Mouse (Mus musculus): ENCODE results near the gene Gclc. TPM values are rescaled to one million over a fixed set of nuclear protein-coding genes. Genes with fewer than 3 reads are reported as not detected.

Gclc gene
- total and polyA plus RNA-seq, 2 experiments from 2014 or later = 14.4 to 28.4 TPM

DNA sequence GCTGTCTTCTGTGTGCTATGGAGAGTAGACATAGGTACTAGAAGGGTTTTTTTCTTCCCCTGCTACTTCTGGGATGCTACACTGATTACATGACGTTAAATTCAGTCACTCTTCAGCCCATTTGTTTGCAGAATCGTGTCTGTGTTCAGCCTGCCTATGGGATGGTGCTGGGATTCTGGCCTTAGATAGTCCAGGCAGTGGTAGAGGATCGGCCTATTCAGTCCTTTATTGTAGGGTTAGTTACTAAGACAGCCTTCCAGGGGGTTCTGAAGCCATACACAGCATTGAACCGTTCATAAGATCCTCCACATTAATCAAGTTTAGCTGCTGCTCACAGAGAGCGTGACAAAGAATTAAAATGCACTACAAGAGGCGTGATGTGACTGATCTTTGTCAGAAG, 16.6 kb downstream of the Gclc start:
- ATAC-seq = peak; percentile 42; the same call in 1 of the 2 replicates
- no peak overlapping the region for H3K9ac ChIP-seq
- TF ChIP-seq CTCF (IDR thresholded peaks at IDR 0.05; ENCODE audit: low read depth) = no peak
- H3K27me3 ChIP-seq (ENCODE audit: insufficient read depth, low read length) = no peaks in the 10 kb centered on the region
- peaks cover 4% of the 10 kb centered on the region for H3K4me1 ChIP-seq (ENCODE audit: insufficient read depth)
- H3K36me3 ChIP-seq (ENCODE audit: insufficient read depth) = no peaks in the 10 kb centered on the region
- no peak overlapping the region for H3K4me2 ChIP-seq (ENCODE audit: low read depth)
- WGBS = 54% methylated on average over 6 of the region's 6 CpGs
- DNase-seq = no peak
- peak overlapping the region; percentile 66; the same call in 1 of the 2 replicates for H3K27ac ChIP-seq (ENCODE audit: low read depth, low read length)
- no peak overlapping the region for H3K4me3 ChIP-seq (ENCODE audit: low read depth, low read length)
- no peaks in the 10 kb centered on the region for H3K9me3 ChIP-seq (ENCODE audit: low read length)

DNA sequence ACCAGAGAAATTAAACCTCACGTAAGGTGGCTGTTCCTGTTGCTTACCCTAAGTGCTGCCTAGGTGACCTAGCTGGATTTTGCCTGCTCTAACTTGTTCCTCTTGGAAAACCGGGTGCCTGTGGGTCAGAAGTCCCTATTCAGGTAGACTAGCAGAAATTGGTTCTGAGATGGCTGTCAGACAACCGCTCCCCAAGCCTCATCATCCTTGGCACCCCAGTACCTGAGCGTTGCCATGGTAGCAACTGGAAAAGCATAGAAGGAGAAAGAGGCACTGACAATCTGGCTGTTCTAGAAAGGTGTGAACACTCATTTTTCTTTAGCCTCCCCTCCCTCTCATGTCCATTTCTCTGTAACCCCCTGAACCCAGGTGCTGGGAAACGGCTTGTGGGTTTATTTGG, 17.0 kb downstream of the Gclc start:
- ATAC-seq (peak; percentile 70), DNase-seq (peak; percentile 38)
- Histone ChIP-seq H3K4me1 (ENCODE audit: insufficient read depth) (peaks cover 4% of the 10 kb centered on the region), H3K9me3 (ENCODE audit: low read length) (no peaks in the 10 kb centered on the region), H3K27me3 (ENCODE audit: insufficient read depth, low read length) (no peaks in the 10 kb centered on the region), H3K4me2 (ENCODE audit: low read depth) (0 out of 2 replicates have a peak overlapping the region, but pooled peaks have one; percentile 13), H3K9ac (peak overlapping the region; percentile 3; the same call in 1 of the 2 replicates), H3K36me3 (ENCODE audit: insufficient read depth) (no peaks in the 10 kb centered on the region), H3K4me3 (ENCODE audit: low read depth, low read length) (no peak overlapping the region), H3K27ac (ENCODE audit: low read depth, low read length) (peak overlapping the region; percentile 66)
- no peak for TF ChIP-seq CTCF (IDR thresholded peaks at IDR 0.05; ENCODE audit: low read depth)
- WGBS = 59% methylated on average over 5 of the region's 5 CpGs

DNA sequence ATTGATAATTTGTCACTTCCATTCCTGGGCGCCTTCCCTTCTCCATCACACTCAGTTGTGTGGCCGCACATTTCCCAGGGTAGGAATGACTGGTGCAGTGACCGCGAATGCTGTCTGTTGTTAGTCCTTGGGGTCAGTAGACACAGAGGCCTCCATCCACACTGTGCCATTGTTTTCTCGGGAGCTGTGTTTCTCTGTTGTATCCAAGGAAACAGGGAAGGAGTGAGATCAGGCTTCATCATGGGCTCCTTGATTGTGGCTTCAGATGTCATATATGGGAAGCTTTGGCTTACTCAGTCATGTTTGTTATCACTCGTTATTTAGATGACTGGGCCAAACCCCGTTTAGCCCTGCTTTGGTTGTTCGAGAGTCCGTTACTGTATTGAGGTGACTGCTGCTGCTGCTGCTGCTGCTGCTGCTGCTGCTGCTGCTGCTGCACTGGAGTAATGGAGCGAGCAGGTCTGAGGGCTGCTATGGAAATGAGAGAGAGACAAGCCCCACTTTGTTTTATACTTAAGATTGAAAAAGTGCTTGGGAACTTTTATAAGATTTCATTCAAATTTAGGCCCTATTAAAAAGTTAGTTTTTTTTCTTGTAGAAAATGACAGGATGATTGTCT, 17.5 kb downstream of the Gclc start:
- peak; percentile 63 for ATAC-seq
- peak overlapping the region; percentile 66 for H3K27ac ChIP-seq (ENCODE audit: low read depth, low read length)

DNA sequence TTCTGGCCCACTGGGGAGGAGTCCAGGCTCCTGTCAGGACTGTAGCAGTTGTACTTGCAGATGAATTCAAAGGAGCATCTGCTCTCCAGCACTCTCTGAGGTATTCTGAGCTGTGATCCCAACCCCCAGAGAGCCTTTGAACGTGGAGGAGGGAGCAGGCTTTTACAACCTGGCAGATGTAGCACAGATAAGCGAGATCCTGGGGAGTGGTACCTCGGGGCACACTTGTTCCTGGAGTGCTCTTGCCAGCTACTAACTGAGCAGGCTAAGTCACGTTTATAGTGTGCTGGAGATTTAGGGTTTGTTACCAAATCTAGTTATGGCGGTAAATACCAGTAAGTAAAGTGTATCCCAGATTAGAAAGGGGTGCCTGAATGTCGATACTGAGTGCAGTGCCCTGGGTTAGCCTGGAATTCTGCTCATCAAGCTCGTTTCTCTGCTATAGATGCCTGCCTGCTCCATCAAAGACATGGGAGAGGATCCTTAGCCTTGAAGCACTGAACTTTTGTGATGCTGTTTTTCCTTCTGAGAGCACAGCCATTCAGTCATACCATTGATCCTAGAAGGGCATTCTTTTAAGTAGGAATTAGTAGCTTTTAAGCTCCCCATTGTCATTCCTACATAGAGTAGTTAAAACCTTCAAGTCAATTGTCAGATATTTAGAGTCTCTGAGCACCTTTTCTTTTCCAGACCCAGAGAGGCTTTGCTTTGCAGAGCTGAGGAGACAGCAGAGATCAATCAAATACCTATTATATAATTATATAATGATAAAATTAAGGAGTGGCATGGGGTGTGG, 22.6 kb downstream of the Gclc start:
- ATAC-seq (no peak), DNase-seq (no peak)
- Histone ChIP-seq H3K9ac (no peak overlapping the region), H3K4me1 (ENCODE audit: insufficient read depth) (0 out of 2 replicates have a peak, but pooled peaks cover 1% of the 10 kb centered on the region), H3K9me3 (ENCODE audit: low read length) (no peaks in the 10 kb centered on the region), H3K4me2 (ENCODE audit: low read depth) (no peak overlapping the region), H3K27ac (ENCODE audit: low read depth, low read length) (no peak overlapping the region), H3K4me3 (ENCODE audit: low read depth, low read length) (no peak overlapping the region), H3K27me3 (ENCODE audit: insufficient read depth, low read length) (no peaks in the 10 kb centered on the region), H3K36me3 (ENCODE audit: insufficient read depth) (peaks cover 28% of the 10 kb centered on the region)
- TF ChIP-seq CTCF (IDR thresholded peaks at IDR 0.05; ENCODE audit: low read depth) = no peak
- WGBS = 37% methylated on average over 7 of the region's 7 CpGs

More for the DNA sequence above, 17.5 kb downstream of the Gclc start:
- Histone ChIP-seq H3K9ac (peak overlapping the region; percentile 3; the same call in 1 of the 2 replicates), H3K4me2 (ENCODE audit: low read depth) (0 out of 2 replicates have a peak overlapping the region, but pooled peaks have one; percentile 13), H3K9me3 (ENCODE audit: low read length) (no peaks in the 10 kb centered on the region), H3K27me3 (ENCODE audit: insufficient read depth, low read length) (no peaks in the 10 kb centered on the region), H3K4me3 (ENCODE audit: low read depth, low read length) (no peak overlapping the region), H3K4me1 (ENCODE audit: insufficient read depth) (peaks cover 4% of the 10 kb centered on the region), H3K36me3 (ENCODE audit: insufficient read depth) (no peaks in the 10 kb centered on the region)
- TF ChIP-seq CTCF (IDR thresholded peaks at IDR 0.05; ENCODE audit: low read depth) = no peak
- 28% methylated on average over 10 of the region's 10 CpGs for WGBS
- peak; percentile 21 for DNase-seq

DNA sequence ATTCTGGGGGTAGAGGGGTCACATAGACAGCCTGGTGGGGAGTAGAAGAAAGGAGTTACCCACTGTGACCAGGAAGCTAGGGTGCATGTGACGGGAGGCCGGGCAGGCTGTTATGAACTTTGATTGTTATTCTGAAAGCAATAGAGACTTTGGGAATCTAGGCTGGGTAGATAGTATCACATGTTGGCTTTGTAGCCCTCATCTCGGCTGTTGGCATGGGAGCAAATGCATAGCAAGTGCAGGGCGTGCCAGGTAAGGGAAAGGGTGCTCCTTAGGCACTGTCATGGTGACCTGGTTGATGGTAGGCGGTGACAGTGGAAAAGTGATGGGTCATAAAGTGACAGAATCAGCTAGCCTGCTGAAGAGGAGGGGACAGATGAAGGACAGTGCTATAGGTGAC, 23.3 kb downstream of the Gclc start:
- DNase-seq (no peak), ATAC-seq (no peak)
- Histone ChIP-seq H3K4me3 (ENCODE audit: low read depth, low read length) (no peak overlapping the region), H3K36me3 (ENCODE audit: insufficient read depth) (peaks cover 31% of the 10 kb centered on the region), H3K4me1 (ENCODE audit: insufficient read depth) (no peaks in the 10 kb centered on the region), H3K9me3 (ENCODE audit: low read length) (no peaks in the 10 kb centered on the region), H3K9ac (no peak overlapping the region), H3K27ac (ENCODE audit: low read depth, low read length) (no peak overlapping the region), H3K27me3 (ENCODE audit: insufficient read depth, low read length) (no peaks in the 10 kb centered on the region), H3K4me2 (ENCODE audit: low read depth) (no peak overlapping the region)
- no peak for TF ChIP-seq CTCF (IDR thresholded peaks at IDR 0.05; ENCODE audit: low read depth)
- WGBS = 93% methylated on average over 5 of the region's 5 CpGs

DNA sequence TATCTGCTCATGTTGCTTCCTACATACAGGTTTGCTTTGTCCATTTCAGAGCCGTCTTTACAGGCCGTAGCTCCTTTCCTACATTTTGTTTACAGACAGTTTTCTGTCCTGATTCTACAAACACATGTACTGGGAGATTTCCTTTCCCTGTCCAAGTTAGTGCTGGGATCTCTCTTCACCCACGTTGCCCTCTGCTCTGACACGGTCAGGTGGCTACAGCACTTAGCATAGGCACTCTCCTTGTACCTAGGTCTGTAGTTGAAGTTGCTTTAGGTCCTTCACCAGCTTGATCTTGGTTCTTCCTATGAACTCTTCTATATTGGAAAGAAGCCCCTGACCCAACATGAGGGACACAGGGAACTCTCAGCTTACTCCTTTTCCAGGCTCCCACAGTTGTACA, 25.4 kb downstream of the Gclc start:
- 91% methylated on average over 4 of the region's 4 CpGs for WGBS
- no peaks in the 10 kb centered on the region for H3K9me3 ChIP-seq (ENCODE audit: low read length)

More for the DNA sequence above, 25.4 kb downstream of the Gclc start:
- Histone ChIP-seq H3K4me3 (ENCODE audit: low read depth, low read length) (no peak overlapping the region), H3K27ac (ENCODE audit: low read depth, low read length) (no peak overlapping the region), H3K27me3 (ENCODE audit: insufficient read depth, low read length) (no peaks in the 10 kb centered on the region), H3K4me1 (ENCODE audit: insufficient read depth) (no peaks in the 10 kb centered on the region), H3K4me2 (ENCODE audit: low read depth) (no peak overlapping the region), H3K9ac (no peak overlapping the region), H3K36me3 (ENCODE audit: insufficient read depth) (peaks cover 31% of the 10 kb centered on the region)
- TF ChIP-seq CTCF (IDR thresholded peaks at IDR 0.05; ENCODE audit: low read depth) = no peak
- ATAC-seq = no peak
- DNase-seq = no peak

Measured in forebrain, postnatal 0 days (tissue).